Mouse (Mus musculus) hindbrain, postnatal 0 days (tissue): ENCODE measurements around the gene Tagln. TPM values are rescaled to one million over a fixed set of nuclear protein-coding genes. Genes with fewer than 3 reads are reported as not detected.

ENCODE experiments used
- ATAC-seq: fragments of 200-750 bp; cut with Nextera tagmentation; 2 replicates; pipeline ENCODE4 v1.8.0; 2017; ENCODE audit warnings: mild to moderate bottlenecking, moderate TSS enrichment, moderate library complexity
- DNase-seq: peaks from one replicate; pipeline ENCODE4 v3.0.0-alpha.2; 2015; ENCODE audit warnings: low spot score
- H3K27ac ChIP-seq: fragments of 300-500 bp; sonication (generic); 2 replicates; pipeline ENCODE4 v1.5.1; 2014; ENCODE audit warnings: mild to moderate bottlenecking
- H3K27me3 ChIP-seq: fragments of 300-500 bp; sonication (generic); 2 replicates; pipeline ENCODE4 v1.6.1; 2014; ENCODE audit warnings: low read length, mixed read lengths; ENCODE audit not compliant: insufficient read depth
- H3K36me3 ChIP-seq: fragments of 300-500 bp; sonication (generic); 2 replicates; pipeline ENCODE4 v1.6.1; 2014; ENCODE audit warnings: low read length, mixed read lengths; ENCODE audit not compliant: insufficient read depth
- H3K4me1 ChIP-seq: fragments of 300-500 bp; sonication (generic); 2 replicates; pipeline ENCODE4 v1.6.1; 2014; ENCODE audit warnings: antibody characterized with exemption, low read length, mixed read lengths; ENCODE audit not compliant: insufficient read depth
- H3K4me2 ChIP-seq: fragments of 300-500 bp; sonication (generic); 2 replicates; pipeline ENCODE4 v1.6.1; 2014; ENCODE audit warnings: low read depth, mild to moderate bottlenecking, low read length, moderate library complexity, mixed read lengths
- H3K4me3 ChIP-seq: fragments of 300-500 bp; sonication (generic); 2 replicates; pipeline ENCODE4 v1.5.1; 2014; ENCODE audit warnings: low read length
- H3K9ac ChIP-seq: fragments of 300-500 bp; sonication (generic); replicated peaks from 2 replicates; pipeline ENCODE4 v1.6.1; 2014; ENCODE audit warnings: mild to moderate bottlenecking, low read length, moderate library complexity, mixed read lengths
- H3K9me3 ChIP-seq: fragments of 300-500 bp; sonication (generic); 2 replicates; pipeline ENCODE4 v1.6.1; 2016; ENCODE audit warnings: low read length, mixed read lengths
- CTCF ChIP-seq: IDR thresholded peaks from 2 replicates; pipeline ENCODE4 v1.5.1; 2016; ENCODE audit warnings: antibody characterized with exemption, control low read depth, low read depth
- WGBS: fragments of 180-500 bp; shearing (Covaris S2); extraction: QIAGEN DNeasy Blood & Tissue Kit; methylation state at CpG from one replicate; pipeline ENCODE4 v1.1.7; 2014; 5-methylcytosine and 5-hydroxymethylcytosine counted together
- polyA plus RNA-seq: library from polyadenylated mRNA; unstranded; fragments of >200 nt; fragmentation: Nextera tagmentation; extraction: Ambion mirVana; gene quantifications from 2 replicates; pipeline ENCODE4 v1.2.1, GENCODE M21; 2015
- total RNA-seq: library from RNA; depleted of rRNA; stranded (reverse); fragments of >200 nt; gene quantifications from 2 replicates; pipeline ENCODE4 v1.2.3, GENCODE M21; 2014

Tagln gene
- total and polyA plus RNA-seq, 2 experiments from 2014 or later: 4.0 to 4.4 TPM

DNA sequence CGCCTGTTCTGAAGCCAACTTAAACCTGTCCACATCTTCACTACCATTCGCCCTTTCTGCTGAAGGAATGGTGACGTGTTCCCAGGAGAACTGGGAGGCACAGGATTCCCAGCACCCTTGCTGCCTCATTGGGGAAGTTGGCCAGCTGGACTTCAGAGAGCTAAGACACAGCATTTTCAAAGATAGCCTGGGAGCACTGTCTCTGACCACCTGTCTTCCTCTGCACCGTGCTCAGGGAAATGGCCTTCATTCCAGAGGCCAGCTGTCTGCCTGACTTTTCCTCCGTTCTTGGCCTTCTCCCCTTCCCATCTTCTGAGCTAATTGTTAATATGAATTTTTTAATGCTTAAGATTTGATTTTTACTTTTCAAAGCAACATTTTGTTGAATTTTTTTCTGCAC lies 6.6 kb downstream of the Tagln start:
- Histone ChIP-seq H3K9me3 (no peaks in the 10 kb centered on the region), H3K36me3 (peaks cover 46% of the 10 kb centered on the region), H3K27ac (no peak overlapping the region), H3K9ac (no peak overlapping the region), H3K4me3 (no peak overlapping the region), H3K4me1 (no peaks in the 10 kb centered on the region), H3K27me3 (no peaks in the 10 kb centered on the region), H3K4me2 (no peak overlapping the region)
- no peak for TF ChIP-seq CTCF
- ATAC-seq: no peak
- no peak for DNase-seq
- WGBS: 85% methylated on average over 5 of the region's 5 CpGs

GRCm38 (mm10) chr9:45919895-45920294 lies 16.0 kb downstream of the Tagln start:
- TF ChIP-seq CTCF: no peak
- Histone ChIP-seq H3K4me1 (peaks cover 3% of the 10 kb centered on the region; the same call in 1 of the 2 replicates), H3K4me3 (no peak overlapping the region), H3K27me3 (no peaks in the 10 kb centered on the region), H3K27ac (no peak overlapping the region), H3K36me3 (peaks cover 44% of the 10 kb centered on the region), H3K9me3 (no peaks in the 10 kb centered on the region), H3K9ac (no peak overlapping the region), H3K4me2 (no peak overlapping the region)
- ATAC-seq (no peak), DNase-seq (no peak)
- WGBS: 63% methylated on average over 1 of the region's 1 CpGs

GRCm38 (mm10) chr9:45917041-45917934 lies 18.6 kb downstream of the Tagln start:
- TF ChIP-seq CTCF: no peak
- Histone ChIP-seq H3K9me3 (no peaks in the 10 kb centered on the region), H3K9ac (no peak overlapping the region), H3K27ac (peak overlapping the region; percentile 60), H3K36me3 (peaks cover 52% of the 10 kb centered on the region), H3K27me3 (no peaks in the 10 kb centered on the region), H3K4me3 (no peak overlapping the region), H3K4me2 (no peak overlapping the region), H3K4me1 (peaks cover 3% of the 10 kb centered on the region; the same call in 1 of the 2 replicates)
- DNase-seq (peak; percentile 93), ATAC-seq (peak; percentile 96)
- WGBS: 47% methylated on average over 5 of the region's 5 CpGs

GRCm38 (mm10) chr9:45915659-45916058 lies 20.2 kb downstream of the Tagln start:
- H3K4me1 ChIP-seq: peaks cover 3% of the 10 kb centered on the region; the same call in 1 of the 2 replicates
- no peaks in the 10 kb centered on the region for H3K9me3 ChIP-seq
- ATAC-seq: no peak
- peaks cover 58% of the 10 kb centered on the region for H3K36me3 ChIP-seq
- H3K27me3 ChIP-seq: no peaks in the 10 kb centered on the region
- TF ChIP-seq CTCF: no peak
- H3K4me3 ChIP-seq: no peak overlapping the region
- H3K27ac ChIP-seq: no peak overlapping the region
- H3K9ac ChIP-seq: no peak overlapping the region
- no peak for DNase-seq
- H3K4me2 ChIP-seq: no peak overlapping the region
- 94% methylated on average over 2 of the region's 2 CpGs for WGBS

DNA sequence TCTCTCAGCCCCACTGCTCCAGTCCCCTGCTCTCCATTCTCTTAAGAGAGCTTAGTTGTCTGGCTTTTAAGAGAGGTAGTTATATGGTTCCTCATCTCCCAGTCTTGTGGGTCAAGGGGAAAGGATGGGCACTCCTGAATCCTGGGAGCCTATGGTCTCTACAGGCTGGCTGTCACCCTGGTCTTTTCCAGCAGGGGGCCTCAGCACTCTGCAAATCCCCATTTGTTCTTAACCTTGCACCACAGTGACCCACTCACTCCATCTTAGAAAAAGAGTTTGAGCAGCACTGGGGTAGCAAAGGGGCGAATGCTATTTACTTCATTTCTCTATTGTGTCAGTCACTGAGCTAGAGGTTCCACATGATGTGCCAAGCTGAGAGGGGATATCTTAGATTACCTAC lies 24.2 kb downstream of the Tagln start:
- H3K27ac ChIP-seq: no peak overlapping the region
- no peak overlapping the region for H3K9ac ChIP-seq
- H3K4me2 ChIP-seq: no peak overlapping the region
- 62% methylated on average over 1 of the region's 1 CpGs for WGBS
- no peaks in the 10 kb centered on the region for H3K27me3 ChIP-seq
- TF ChIP-seq CTCF: peak; percentile 74
- peaks cover 56% of the 10 kb centered on the region for H3K36me3 ChIP-seq
- H3K9me3 ChIP-seq: no peaks in the 10 kb centered on the region
- ATAC-seq: no peak
- H3K4me1 ChIP-seq: peaks cover 9% of the 10 kb centered on the region; the same call in 1 of the 2 replicates
- no peak overlapping the region for H3K4me3 ChIP-seq
- peak; percentile 64 for DNase-seq

GRCm38 (mm10) chr9:45910995-45911394 lies 24.9 kb downstream of the Tagln start:
- 87% methylated on average over 3 of the region's 3 CpGs for WGBS
- H3K27ac ChIP-seq: no peak overlapping the region
- no peak for TF ChIP-seq CTCF
- no peak overlapping the region for H3K4me3 ChIP-seq
- ATAC-seq (no peak), DNase-seq (no peak)
- no peaks in the 10 kb centered on the region for H3K27me3 ChIP-seq
- H3K9me3 ChIP-seq: no peaks in the 10 kb centered on the region
- H3K9ac ChIP-seq: no peak overlapping the region
- H3K4me1 ChIP-seq: peaks cover 9% of the 10 kb centered on the region; the same call in 1 of the 2 replicates
- H3K36me3 ChIP-seq: peaks cover 55% of the 10 kb centered on the region
- no peak overlapping the region for H3K4me2 ChIP-seq

DNA sequence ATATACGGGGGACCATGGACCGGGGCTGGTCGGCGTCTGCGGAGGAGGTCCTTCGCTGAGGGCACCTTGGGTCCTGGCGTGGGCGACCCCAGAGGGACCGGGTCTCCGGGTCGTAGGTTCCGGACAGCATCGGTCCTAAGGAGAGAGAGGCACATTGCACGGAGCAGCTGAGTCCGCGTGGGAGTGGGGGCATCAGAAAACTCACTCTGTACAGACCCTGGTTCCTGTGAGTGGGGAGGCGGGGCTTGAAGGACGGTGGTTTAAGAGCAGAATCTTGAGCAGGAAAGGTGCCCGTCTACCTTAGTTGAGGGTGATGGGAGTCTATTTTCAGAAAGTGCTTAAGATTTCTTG lies 28.8 kb downstream of the Tagln start:
- under 1% methylated on average over 19 of the region's 19 CpGs for WGBS
- peak; percentile 77 for ATAC-seq
- H3K9me3 ChIP-seq: no peaks in the 10 kb centered on the region
- TF ChIP-seq CTCF: no peak
- peak overlapping the region; percentile 95 for H3K27ac ChIP-seq
- no peak for DNase-seq
- peak overlapping the region; percentile 90 for H3K9ac ChIP-seq
- no peaks in the 10 kb centered on the region for H3K27me3 ChIP-seq
- peaks cover 20% of the 10 kb centered on the region; the same call in 1 of the 2 replicates for H3K4me1 ChIP-seq
- H3K36me3 ChIP-seq: peaks cover 33% of the 10 kb centered on the region
- peak overlapping the region; percentile 88 for H3K4me3 ChIP-seq
- H3K4me2 ChIP-seq: peak overlapping the region; percentile 88
